Mouse (Mus musculus): ENCODE data around the gene Cant1.
"Not testable (repeated sequence)": the region's sequence is repeated elsewhere in the genome, so short reads cannot be mapped to it uniquely, and the experiment has no call there.

Gene Cant1

DNA sequence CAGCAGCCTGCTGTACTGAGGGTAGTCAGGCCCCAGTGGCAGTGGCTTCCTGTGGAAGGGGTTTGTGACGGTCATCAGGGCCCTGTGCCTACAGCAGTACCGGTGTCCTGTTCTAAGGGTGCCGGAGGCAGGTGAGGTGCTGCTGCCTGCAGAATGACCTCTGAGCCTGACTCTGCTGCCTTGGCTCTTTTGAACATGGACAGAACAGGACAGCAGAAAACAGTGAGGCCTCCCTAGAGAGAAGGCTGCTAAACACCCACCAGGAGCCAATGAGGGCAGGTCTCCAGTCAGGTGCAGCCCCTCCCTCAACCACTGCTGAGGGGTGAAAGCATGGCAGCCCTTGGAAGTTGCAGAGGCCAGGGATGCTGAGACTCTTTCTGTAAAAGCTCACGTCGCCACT is 12.4 kb downstream of the Cant1 start:
- DNase-seq, result peak; percentile 2

DNA sequence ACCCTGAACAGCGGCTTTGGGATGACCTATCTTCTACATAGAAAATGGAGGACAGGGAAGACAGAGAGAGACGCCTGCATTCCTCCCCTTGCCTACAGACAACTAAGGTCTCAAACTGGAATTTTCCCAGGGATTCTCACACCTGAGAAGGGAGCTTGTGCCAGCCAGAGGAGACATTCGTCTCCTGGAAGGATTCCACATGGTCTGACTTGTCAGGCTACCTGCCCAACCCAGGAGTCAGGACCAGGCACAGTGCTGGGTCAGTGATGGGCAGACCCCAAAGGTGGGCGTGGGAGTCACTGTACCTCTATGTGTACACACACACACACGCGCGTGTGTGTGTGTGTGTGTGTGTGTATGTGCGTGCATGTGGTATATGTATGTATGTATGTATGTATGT is 13.6 kb downstream of the Cant1 start:
- DNase-seq, result peak; percentile 3

GRCm38 (mm10) chr11:118403951-118404899 is 14.7 kb downstream of the Cant1 start:
- DNase-seq, result peak; percentile 3

DNA sequence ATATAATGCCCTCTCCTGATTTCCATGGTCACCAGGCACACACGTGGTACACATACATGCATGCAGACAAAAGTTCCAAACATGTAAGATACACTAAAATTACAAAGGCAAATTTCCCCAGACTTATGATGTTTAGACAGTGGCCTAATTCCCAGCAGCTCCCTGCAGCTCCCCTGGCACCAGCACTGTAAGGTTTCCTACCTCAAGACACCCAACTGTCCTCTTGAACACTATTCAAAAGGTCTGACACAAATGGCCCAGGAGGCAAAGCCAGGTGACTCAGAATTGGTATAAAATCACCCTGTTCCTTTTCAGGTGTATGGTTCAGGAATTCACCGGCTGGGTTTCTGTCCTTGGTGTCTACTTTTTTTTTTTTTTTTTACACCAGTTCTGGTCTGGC is 15.7 kb downstream of the Cant1 start:
- no peak for DNase-seq

- DNase-seq, result peak; percentile 39
These were observed 17.1 kb downstream of the Cant1 start, which contains the start of gene Lgals3bp for GRCm38 (mm10) chr11:118401760-118402280. Gene Lgals3bp (minus strand): TSS chr11:118402092.

GRCm38 (mm10) chr11:118401195-118401594 is 17.7 kb downstream of the Cant1 start:
- peak; percentile 15 for DNase-seq

DNA sequence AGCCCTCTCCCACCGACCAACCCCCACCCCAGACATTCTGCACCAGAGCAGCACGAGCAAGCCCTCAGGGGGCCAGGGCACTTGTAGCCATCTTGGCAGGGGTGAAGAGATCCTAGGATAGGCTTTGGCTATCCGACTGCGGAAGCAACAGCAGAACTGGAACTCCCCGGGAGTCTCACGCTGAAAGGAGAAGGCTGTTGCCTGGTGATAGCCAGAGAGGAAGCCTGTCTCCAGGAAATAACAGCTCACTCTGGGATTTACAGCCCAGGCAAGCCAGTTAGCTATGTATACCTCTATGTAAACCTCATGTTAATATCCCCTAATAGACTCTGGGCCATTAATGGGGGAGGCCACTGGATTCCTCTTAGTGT is 18.3 kb downstream of the Cant1 start:
- peak; percentile 13 for DNase-seq

DNA sequence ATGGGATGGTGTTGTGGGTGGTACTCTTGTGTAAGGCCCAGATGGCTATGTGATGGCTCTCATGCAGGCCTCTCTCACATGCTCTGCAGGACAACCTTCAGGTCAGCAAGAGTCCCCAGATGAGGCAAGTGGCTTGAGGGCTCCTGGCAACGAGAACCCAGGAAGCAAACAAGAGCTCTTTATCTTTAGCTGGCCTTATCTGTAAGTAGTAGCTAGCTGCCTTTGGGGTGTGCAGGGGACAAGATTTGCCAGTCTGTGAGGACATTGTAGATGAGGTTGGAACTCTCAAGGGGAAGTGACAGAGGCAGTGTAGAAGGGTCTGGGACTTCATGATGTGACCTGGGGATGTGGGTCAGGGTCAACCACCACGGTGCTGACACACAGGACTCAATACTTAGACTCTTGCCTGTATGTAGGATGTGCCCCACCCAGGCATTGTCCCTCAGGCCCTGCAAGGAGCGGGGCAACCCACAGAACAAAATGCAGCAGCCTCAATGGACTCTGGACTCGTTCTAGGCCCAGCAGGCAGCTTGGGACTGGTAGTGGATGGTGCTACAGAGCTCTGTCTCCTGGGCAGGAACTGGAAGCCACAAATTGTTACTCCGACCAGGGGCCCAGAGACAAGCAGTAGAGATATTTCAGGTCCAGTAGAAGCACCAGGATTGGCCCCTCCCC is 18.9 kb downstream of the Cant1 start:
- peak; percentile 3 for DNase-seq

DNA sequence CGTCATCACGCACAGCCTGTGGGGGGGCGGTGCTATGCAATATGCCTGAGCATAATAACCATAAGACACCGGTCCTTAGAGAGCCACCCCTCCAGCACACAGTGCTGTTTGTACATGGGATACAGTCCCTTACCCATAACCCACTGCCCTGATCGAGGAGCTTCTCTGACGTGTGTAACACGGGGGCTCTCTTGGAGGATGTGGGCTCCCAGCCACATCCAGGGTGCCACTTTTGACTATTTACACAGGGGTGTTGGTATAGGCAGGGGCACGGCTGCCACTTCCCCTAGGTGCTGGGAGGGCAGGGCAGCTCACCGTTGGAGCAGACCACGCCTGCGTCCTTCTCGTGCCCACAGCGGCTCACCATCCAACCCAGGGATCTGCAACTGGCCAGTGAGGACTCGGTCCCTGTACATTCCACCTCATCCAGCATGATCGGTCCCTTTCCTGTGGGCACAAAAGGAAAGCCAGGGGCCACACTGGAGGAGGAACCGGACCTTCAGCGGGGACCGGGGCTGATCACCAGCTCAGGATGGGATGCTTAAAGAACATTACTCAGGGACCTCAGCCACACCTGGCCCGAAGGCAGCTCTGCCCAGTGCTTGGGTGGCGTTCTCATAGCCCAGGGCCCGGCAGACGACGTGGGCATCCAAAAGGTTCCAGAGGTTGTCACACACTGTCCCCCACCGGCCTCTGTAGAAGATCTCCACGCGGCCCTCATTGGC is 20.9 kb downstream of the Cant1 start:
- DNase-seq, result peak; percentile 4

DNA sequence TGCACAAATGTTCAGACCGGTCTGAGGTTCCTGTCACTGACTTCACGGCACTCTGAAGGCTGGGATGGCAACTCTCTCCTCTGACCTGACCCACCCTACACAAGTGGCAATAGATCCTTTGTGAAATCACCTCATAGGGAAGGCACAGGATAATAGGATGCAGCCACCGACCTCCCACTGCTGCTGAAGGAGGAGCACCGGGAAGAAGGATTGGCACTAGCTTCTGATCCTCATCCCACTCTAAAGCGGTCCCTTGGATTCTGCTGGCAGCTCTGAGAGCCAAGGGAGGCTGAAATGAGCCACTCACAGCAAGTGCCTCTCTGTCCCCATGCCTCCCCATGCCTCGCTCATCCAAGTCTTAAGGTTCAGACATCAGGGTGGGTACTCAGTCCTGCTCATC is 24.3 kb downstream of the Cant1 start:
- peak; percentile 3 for DNase-seq

DNA sequence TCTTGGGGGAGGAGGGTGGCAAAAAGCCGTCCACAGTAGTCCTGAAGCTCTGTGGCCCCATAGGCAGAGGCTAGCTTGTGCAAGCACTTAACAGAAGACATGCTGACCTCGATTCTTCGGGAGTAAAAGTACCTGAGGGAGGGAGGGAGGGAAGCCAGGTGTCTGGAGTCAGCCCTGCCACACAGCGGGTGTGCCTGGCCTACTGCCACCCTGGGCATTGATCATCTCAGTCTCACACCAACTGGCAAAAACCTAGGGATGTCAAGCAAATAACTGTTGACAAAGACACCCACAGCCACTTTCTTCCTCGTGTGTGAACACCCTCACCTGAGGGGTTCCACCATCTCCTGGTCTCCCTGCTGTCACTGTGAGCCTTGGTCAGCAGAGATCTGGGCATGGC is 24.9 kb downstream of the Cant1 start:
- no peak for DNase-seq

GRCm38 (mm10) chr11:118387816-118388215 is 31.1 kb downstream of the Cant1 start:
- DNase-seq, result not testable (repeated sequence)

- DNase-seq, result peak; percentile 91
These were observed 39.5 kb downstream of the Cant1 start for GRCm38 (mm10) chr11:118379251-118380009.

- no peak for DNase-seq
These were observed 40.2 kb downstream of the Cant1 start for GRCm38 (mm10) chr11:118378656-118379055.

DNA sequence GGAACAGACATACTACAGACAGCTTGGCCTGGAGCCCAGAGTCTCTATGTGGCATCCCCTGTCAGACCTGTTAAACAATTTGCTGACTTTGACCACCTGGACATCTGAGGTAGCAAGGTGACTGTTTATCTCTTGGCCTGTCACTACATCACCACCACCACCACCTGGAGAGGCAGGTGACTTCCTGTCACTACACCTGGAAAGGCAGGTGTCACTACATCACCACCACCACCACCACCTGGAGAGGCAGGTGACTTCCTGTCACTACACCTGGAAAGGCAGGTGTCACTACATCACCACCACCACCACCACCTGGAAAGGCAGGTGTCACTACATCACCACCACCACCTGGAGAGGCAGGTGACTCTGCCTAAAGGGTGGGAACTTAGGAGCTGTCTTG is 42.6 kb downstream of the Cant1 start:
- DNase-seq, result not testable (repeated sequence)

GRCm38 (mm10) chr11:118375881-118376280 is 43.0 kb downstream of the Cant1 start:
- DNase-seq, result peak; percentile 3

DNA sequence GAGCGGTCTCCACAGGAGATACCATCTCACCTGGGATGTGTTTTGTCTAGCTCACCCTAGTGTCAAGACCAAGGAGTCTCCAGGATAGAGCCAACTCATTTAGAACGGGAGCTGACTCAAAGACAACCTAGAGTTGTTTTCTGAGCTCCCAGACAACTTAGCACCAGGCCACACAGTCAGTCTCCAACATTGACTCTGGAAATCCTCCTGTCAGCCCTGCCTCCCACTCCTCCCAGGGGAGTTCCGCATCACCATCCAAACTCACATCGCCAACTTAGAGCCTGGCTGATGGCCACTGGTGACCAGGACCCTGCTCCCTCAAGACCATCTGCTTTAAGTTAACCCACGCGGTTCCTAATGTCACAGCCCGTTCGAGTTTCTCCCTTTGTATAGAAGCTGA is 43.4 kb downstream of the Cant1 start:
- DNase-seq, result no peak

DNA sequence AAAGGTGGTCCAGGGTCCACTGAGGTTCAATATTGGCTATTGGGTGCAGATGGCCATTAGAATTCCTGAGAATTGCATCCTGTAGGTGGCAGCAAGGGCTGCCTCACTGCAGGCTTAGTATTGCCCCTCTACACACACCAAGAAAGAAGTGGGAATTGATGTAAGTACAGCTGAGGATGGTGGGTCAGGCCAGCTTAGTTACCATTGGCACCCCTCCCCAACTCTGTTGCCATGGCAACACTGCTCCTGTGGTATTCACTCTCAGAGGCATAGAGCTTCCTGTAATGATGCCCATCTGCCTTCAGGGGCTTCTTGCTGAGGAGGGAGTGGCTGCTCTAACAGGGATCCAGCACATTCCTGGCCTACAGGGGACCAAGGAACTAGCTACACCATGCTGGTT is 43.9 kb downstream of the Cant1 start:
- DNase-seq, result peak; percentile 34

- no peak for DNase-seq
These were observed 44.4 kb downstream of the Cant1 start for GRCm38 (mm10) chr11:118374506-118374905.

- DNase-seq, result no peak
These were observed 46.2 kb downstream of the Cant1 start for GRCm38 (mm10) chr11:118372641-118373040.

GRCm38 (mm10) chr11:118371876-118372275 is 47.0 kb downstream of the Cant1 start:
- DNase-seq, result no peak

- DNase-seq, result no peak
These were observed 49.2 kb downstream of the Cant1 start for GRCm38 (mm10) chr11:118369657-118370056.

Data from right cerebral cortex, postnatal 14 days (tissue).